Mouse (Mus musculus) lung, adult 2 months (tissue): ENCODE measurements at regions not wholly inside any gene's neighbourhood (a gene's known extent, or its start where the extent isn't known, plus 50 kb on each side); places are given as distances from the start of the nearest gene placed in this dataset.

ENCODE experiments used
- DNase-seq: peaks from one replicate; pipeline ENCODE4 v3.0.0; 2022
- H3K4me1 ChIP-seq: fragments of 200-500 bp; 2 replicates; pipeline ENCODE4 v1.6.1; 2011; ENCODE audit warnings: low read length; ENCODE audit not compliant: control insufficient read depth, insufficient read depth
- H3K4me3 ChIP-seq: fragments of 200-500 bp; replicated peaks from 2 replicates; pipeline ENCODE3; 2011; ENCODE audit warnings: low read depth, mild to moderate bottlenecking, control low read depth, low read length; ENCODE audit errors: extremely low read depth
- CTCF ChIP-seq: fragments of 200-500 bp; IDR thresholded peaks from 2 replicates; pipeline ENCODE4 v1.5.1; 2011; ENCODE audit warnings: mild to moderate bottlenecking, low read length, control low read depth; ENCODE audit not compliant: insufficient read depth
- POLR2A ChIP-seq: fragments of 200-500 bp; IDR thresholded peaks from 2 replicates; pipeline ENCODE4 v1.6.1; 2011; ENCODE audit warnings: low read depth, mild to moderate bottlenecking, control low read depth, low read length, borderline replicate concordance; ENCODE audit errors: extremely low read depth
- WGBS: fragments of 180-500 bp; shearing (Covaris S2); methylation state at CpG from one replicate; pipeline ENCODE4 v1.1.7; 2018; 5-methylcytosine and 5-hydroxymethylcytosine counted together

GRCm38 (mm10) chr5:111996806-111997205 is 255.5 kb downstream of the Cryba4 start:
- no peak for TF ChIP-seq CTCF
- no peak for TF ChIP-seq POLR2A
- WGBS = 42% methylated on average over 3 of the region's 3 CpGs
- no peak for DNase-seq
- Histone ChIP-seq H3K4me1 (no peaks in the 10 kb centered on the region), H3K4me3 (no peak overlapping the region)

DNA sequence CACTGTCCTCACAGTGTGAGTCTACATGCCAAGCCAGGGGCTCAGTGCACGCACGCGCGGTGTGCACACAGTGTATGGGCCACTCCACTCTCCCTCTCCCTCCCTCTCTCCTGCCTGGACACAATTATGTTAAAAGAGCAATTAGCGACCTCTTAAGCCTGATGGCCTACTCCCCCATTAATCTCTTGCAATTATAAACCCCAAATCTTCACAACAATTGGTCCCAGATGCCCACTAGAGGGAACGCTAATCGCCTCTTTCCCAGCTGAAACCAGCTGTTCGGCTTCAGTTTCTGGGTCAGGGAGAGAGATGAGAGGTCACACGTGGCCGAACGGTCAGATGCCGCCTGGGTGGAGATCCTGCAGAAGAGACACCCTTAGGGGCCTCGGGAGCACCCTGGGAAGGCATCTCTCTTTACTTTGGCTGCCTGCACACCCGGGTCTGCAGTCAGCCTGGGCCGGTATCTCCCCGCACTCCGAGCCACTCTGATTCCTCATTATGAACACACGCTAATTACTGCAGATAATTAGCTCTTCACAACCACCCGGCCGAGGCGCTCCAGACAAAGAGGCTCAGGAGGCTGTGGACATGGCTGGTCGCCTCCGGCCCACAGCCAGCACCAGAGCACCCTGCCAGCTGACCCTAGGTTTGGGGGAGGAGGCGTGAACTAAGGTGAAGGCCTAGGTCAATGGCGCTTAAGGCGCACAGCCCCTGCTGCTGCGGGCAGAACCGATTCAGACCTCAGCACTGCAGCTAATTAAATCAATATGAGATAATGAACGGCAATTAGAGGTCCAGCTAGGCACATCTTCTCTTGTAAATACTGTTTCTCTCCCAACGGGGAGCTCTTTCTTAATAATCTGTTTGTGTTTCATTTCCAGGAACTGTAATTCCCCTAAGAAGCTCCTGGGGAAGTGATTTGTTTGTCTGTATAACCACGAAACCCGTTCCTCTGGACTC is 250.3 kb downstream of the Cryba4 start:
- WGBS = 30% methylated on average over 32 of the region's 32 CpGs
- DNase-seq = no peak
- Histone ChIP-seq H3K4me3 (no peak overlapping the region), H3K4me1 (no peaks in the 10 kb centered on the region)
- TF ChIP-seq CTCF = no peak
- no peak for TF ChIP-seq POLR2A

GRCm38 (mm10) chr5:112002856-112003660 is 249.3 kb downstream of the Cryba4 start:
- TF ChIP-seq CTCF = no peak
- no peak for TF ChIP-seq POLR2A
- H3K4me3 ChIP-seq = no peak overlapping the region
- DNase-seq = no peak
- H3K4me1 ChIP-seq = no peaks in the 10 kb centered on the region
- 57% methylated on average over 12 of the region's 12 CpGs for WGBS

GRCm38 (mm10) chr5:112004041-112004440 is 248.3 kb downstream of the Cryba4 start:
- H3K4me3 ChIP-seq = no peak overlapping the region
- DNase-seq = no peak
- H3K4me1 ChIP-seq = no peaks in the 10 kb centered on the region
- 61% methylated on average over 3 of the region's 3 CpGs for WGBS
- no peak for TF ChIP-seq POLR2A
- no peak for TF ChIP-seq CTCF

DNA sequence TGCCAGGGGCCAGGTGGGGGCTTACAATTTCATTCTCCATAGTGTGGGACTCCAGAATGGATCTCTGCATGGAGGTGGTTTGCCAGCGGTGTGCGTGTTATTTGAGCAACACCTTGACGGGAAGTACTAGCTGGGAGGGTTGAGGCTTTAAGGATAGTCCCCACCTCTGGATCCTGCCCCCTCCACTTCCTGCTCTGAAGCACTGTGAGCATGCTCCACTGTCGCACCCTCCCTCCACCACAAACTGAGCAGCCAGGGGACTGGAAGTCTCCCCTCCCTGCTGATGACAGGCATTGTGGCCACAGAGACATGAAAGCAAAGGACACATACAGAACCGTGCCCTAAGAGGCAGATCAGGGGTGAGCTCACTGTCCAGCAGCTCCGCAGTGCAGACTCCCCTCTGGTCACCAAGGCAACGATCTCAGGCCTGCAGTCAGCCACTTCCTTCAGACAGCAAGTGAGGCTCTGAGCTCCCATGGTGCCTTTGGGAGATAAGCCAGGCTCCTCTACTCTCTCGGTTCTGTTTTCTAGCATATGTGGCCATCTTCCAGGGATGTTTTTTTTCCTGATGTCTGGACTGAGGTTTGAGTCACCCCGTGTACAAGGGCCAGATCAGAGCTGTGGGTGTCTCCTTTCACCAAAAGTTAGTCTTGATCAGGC is 239.7 kb downstream of the Cryba4 start:
- no peak overlapping the region for H3K4me3 ChIP-seq
- WGBS = 9% methylated on average over 9 of the region's 9 CpGs
- no peak for DNase-seq
- no peak for TF ChIP-seq POLR2A
- TF ChIP-seq CTCF = no peak
- 0 out of 2 replicates have a peak, but pooled peaks cover 2% of the 10 kb centered on the region for H3K4me1 ChIP-seq

DNA sequence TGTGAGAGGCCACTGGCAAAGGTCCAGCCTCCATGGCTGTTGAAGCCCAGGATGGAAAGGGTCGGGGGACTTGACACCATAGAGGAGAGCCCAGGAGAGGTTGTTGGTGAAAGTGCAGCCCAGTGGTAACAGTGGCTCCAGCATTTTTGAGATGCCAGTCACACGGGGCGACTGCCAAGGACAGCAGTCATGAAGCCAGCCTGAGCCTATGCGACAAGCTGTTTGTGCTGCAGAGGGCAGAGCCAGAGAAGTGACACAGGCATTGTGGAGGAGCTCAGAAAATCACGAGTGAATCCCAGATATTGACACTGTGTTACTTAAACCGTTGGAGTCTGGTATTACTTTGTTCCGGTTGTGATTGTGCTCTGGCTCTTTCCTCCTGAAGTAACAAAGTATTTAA is 233.4 kb downstream of the Cryba4 start:
- H3K4me1 ChIP-seq = no peaks in the 10 kb centered on the region
- no peak for DNase-seq
- WGBS = 49% methylated on average over 7 of the region's 7 CpGs
- no peak for TF ChIP-seq CTCF
- H3K4me3 ChIP-seq = no peak overlapping the region

DNA sequence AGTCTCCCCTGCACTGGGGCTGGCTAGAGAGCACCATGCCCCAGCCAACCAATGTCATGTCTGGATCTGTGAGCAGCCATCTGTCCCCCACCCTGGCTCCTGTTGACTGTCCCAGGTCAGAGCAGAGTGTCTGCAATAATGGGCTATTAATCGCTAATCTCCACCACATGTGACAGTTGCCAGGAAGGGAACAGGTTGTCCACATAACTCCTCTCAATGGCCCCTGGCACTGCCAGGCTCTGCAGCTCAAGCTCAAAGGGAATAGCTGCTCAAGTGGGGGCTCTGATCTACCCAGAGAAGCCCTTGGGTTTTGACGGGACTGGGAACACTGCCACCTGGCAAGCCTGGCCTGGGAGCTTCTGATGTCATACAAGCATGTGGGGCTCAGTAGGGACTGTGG is 231.4 kb downstream of the Cryba4 start:
- no peaks in the 10 kb centered on the region for H3K4me1 ChIP-seq
- 60% methylated on average over 2 of the region's 2 CpGs for WGBS
- TF ChIP-seq POLR2A = no peak
- no peak for TF ChIP-seq CTCF
- no peak overlapping the region for H3K4me3 ChIP-seq
- no peak for DNase-seq

- WGBS = 42% methylated on average over 11 of the region's 11 CpGs
- no peak for TF ChIP-seq CTCF
- no peak for TF ChIP-seq POLR2A
- no peak for DNase-seq
Measured at GRCm38 (mm10) chr5:112029955-112030354, 222.4 kb downstream of the Cryba4 start.

DNA sequence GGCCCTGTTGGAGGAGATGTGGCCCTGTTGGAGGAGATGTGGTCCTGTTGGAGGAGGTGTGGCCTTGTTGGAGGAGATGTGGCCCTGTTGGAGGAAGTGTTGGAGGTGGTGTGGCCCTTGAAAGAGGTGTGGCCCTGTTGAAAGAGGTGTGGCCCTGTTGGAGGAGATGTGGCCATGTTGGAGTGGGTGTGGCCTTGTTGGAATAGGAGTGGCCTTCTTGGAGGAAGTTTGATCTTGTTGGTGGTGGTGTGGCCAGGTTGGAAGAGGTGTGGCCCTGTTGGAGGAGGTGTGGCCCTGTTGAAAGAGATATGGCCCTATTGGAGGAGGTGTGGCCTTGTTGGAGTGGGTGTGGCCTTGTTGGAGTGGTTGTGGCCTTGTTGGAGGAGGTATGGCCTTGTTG is 220.3 kb downstream of the Cryba4 start:
- H3K4me1 ChIP-seq = no peaks in the 10 kb centered on the region
- TF ChIP-seq CTCF = no peak
- no peak for TF ChIP-seq POLR2A
- H3K4me3 ChIP-seq = no peak overlapping the region
- DNase-seq = no peak

More at GRCm38 (mm10) chr5:112029955-112030354, 222.4 kb downstream of the Cryba4 start:
- Histone ChIP-seq H3K4me1 (no peaks in the 10 kb centered on the region), H3K4me3 (no peak overlapping the region)
